Mouse (Mus musculus) liver, adult 2 months (tissue): Measurements from ENCODE around the gene Adk.

ENCODE experiments used
- CTCF ChIP-seq: fragments of 200-500 bp; IDR thresholded peaks from 2 replicates; pipeline ENCODE4 v1.5.1; 2011; ENCODE audit warnings: low read depth, low read length, control low read depth
- POLR2A ChIP-seq: fragments of 200-500 bp; IDR thresholded peaks from 2 replicates; pipeline ENCODE4 v1.6.1; 2011; ENCODE audit warnings: low read length, control low read depth; ENCODE audit not compliant: insufficient read depth; ENCODE audit errors: extremely low read depth

GRCm38 (mm10) chr14:21105049-21105448, 52.7 kb downstream of the Adk start:
- no peak for TF ChIP-seq CTCF
- no peak for TF ChIP-seq POLR2A
